Mouse (Mus musculus) frontal cortex, adult (tissue): ENCODE results near the gene Clcn6.

Source experiments
- ATAC-seq: cut with Nextera tagmentation; 2 replicates; pipeline ENCODE4 v1.9.2; 2017; ENCODE audit warnings: mild to moderate bottlenecking, moderate library complexity, mixed read lengths; ENCODE audit not compliant: low TSS enrichment

Clcn6 gene

DNA sequence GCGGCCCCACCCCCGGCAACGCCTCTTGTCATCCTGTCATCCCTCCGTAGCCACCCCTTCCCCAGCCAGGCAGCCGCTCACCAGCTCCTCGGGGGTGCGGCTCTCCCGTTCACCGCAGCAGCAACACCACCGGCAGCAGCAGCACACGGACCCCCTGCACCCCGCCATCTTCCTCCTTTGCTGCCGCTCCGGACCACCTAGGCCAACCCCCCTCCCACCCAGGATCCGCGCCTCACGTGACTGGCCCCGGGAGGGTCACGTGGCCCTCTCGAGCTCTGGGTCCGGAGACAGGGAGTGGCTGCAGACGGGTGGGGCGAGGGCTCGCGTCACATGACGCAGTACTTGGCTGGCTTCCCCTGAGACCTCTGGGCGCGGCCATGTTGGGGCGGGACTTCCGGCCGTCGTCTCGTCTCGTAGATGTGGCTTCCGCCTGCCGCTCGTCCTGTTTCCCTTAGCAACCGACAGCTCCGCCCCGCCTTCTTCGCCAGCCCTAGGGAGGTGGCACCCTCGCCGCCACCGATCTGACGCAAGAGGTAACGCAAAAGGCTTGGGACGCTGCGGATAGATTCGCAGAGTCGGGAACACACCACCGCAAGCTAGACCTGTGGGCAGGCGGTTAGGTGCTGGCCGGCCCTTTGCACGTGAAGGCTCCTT, at the start of gene Clcn6, which contains the start of gene Mthfr:
Gene Clcn6, minus strand, starts transcription at position 222 of the 654 bp plus-strand sequence.
Gene Mthfr, plus strand, starts transcription at position 478 of the 654 bp plus-strand sequence.
- peak; percentile 86 for ATAC-seq

DNA sequence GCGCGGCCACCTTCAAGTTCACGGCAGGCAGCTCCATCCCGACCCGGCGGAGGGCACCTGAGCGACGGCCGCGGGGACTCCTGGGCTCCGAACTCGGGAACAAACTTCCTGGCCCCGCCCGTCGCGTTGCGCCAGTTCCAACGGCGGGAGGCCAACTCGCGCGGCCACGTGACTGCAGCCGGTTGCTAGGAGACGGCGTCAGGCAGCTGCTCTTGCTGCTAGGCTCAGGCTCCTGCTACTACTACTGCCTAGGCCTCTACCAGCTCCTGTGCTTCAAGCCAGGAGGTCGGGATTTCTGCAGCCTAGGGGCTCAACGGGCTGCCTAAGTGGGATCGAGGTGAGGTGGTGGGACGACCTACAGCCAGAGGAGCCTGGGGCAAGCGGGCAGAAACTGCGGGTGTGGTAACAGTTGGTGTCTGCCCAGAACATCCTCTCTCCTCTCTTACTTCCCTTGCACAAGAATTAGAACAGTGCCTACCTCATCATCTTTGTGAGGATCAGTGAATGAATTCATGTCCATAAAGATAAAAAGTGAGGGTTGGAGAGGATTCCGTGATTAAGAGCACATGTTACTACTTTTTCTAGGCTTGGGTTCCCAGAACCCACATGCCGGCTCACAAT, 49.4 kb upstream of the Clcn6 start, which contains the start of gene Agtrap:
Gene Agtrap, minus strand, starts transcription at position 125 of the 621 bp plus-strand sequence.
- peak; percentile 95 for ATAC-seq

GRCm38 (mm10) chr4:148087091-148087906, 48.7 kb upstream of the Clcn6 start:
- peak; percentile 28; the same call in 1 of the 2 replicates for ATAC-seq

DNA sequence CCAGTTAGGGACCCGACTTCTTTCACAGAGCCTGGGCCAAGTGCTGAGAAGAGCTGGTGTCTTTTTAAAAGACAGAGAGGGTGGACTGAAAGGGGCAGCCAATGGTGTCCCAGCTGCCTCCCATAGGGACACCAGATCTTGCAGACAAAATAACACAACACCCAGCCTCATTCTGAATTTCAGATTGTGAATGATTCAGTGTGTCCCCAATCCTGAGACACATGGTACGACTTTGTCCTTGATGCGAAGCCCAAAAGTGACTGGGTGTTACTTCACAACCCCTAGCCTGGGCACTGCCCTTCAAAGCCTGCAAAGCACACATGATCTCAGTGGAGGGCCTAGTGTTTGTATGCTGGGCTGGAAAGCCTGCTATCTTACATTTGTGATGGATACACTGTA, 47.3 kb upstream of the Clcn6 start:
- ATAC-seq, result no peak

DNA sequence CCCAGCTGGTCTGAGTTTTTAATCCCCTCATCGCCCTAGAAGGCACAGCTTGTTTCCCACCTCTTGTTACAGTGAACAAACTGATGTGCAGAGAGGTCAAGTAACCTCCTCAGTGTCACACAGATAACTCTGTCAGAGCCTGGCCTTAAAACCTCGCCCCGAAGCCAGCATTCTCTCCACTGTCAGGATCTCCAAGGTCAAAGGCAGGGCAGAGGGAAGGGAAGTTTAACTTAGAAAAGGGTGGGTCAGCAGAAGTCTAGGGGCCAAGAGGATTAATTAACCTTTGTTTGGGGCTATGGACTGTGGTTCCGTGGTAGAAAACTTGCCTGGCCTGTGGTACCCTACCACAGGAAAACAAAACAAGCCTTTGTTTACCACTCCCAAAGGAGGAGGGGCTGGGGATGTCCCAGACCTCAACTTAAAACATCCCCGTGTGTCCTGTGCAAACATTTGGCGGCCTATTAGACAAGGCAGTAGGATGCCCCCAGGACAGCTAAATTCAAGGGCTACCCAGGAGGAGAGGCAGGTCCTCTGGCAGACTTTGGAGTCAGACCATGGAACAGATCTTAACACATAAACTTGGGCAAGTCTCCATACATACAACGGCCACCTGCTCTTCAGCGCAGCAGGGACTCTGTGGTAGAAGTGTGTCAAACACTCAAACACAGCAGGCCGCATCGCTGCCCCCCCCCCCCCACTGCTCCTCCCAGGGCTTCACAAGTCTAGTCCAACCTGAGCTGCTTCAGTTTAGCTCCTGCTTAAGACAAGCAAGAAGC, 46.7 kb upstream of the Clcn6 start:
- no peak for ATAC-seq

- no peak for ATAC-seq
These were observed 45.7 kb upstream of the Clcn6 start for GRCm38 (mm10) chr4:148084261-148084714.

GRCm38 (mm10) chr4:148083176-148083899, 44.7 kb upstream of the Clcn6 start:
- ATAC-seq, result no peak

- ATAC-seq, result no peak
These were observed 43.8 kb upstream of the Clcn6 start for GRCm38 (mm10) chr4:148082257-148083044.

DNA sequence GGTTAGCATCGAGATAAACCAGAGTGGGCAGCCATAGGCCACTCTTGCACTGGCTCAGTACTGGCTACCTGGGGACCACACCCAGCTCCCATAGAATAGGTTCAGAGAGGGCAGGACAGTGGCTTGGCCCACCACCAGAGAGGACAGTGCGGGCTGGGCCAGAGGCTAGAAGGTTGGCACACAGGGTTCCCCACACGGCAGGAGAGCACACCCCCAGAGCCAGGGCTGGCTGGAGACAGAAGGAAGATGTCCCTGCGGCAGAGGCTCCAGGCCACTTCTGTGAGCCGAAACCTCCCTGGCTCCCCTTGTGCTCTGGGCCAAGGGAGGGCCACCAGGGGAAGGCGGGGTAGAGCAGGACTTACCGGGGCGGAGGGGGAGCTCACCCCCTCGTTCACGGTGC, 42.6 kb upstream of the Clcn6 start:
- no peak for ATAC-seq

DNA sequence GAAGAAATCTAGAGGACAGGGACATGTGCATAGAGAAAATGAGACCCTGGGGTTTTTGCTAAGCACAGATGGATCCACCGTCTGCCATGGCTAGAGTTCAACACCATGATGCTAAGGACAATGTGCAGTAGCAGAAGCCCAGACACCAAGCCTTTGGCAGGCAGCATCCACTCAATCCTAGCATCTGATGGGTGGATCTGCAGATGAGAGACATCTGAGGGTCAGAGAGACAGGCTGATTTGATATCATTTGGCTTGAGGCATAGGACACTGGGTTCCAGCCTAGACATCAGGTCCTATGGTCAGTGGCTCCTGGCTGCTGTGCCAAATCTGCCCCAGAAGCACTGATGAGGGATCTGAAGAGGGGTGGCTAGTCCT, 42.0 kb upstream of the Clcn6 start:
- no peak for ATAC-seq

- ATAC-seq, result no peak
These were observed 41.4 kb upstream of the Clcn6 start for GRCm38 (mm10) chr4:148079944-148080596.

GRCm38 (mm10) chr4:148079212-148079611, 40.6 kb upstream of the Clcn6 start:
- ATAC-seq, result no peak

GRCm38 (mm10) chr4:148075881-148076280, 37.3 kb upstream of the Clcn6 start:
- no peak for ATAC-seq

DNA sequence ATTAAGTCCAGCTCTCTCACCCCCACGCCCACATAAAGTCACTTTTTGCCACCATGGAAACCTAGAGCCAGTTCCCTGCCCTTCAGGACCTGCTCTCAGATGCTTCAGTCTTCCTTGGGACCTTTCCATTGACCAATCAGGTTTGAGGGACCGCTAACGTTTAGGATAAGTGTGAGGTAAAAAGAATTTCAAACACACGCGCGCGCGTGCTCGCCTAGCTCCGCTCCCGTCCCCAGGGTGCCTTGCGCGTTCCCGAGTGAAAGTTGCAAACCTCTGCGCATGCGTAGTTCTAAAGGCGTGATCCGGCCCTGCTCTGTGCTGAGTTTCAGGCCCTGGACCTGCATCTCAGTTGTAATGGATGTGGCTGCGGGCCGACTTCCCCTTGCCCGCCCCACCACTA, 36.6 kb upstream of the Clcn6 start:
- peak; percentile 71; the same call in 1 of the 2 replicates for ATAC-seq

DNA sequence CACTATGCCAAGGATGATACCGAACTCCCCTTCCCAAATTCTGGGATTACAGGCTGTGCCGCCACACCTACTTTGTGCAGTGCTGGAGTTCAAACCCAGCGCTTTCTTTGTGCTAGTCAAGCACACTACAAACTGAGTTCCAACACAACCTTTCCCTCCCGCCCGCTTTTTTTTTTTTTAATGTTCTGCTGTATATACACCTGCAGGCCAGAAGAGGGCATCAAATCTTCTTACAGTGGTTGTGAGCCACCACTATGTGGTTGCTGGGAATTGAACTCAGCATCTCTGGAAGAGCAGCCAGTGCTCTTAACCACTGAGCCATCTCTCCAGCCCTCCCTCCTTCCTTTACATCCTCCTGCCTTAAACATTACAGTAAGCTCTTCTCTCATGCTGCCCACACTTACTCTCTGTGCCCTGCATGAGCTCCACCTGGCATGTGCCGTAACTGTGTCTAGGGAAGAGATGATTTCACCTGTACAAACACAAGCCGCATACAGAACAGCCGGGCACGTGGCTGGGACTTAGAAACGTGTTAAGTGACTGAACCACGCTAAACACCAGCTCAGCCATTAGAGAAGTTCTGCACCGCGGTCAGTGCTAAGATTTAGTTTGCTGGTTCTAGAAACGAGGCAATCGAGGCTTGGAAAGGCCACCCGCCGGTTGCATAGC, 36.0 kb upstream of the Clcn6 start:
- ATAC-seq, result peak; percentile 28; the same call in 1 of the 2 replicates

GRCm38 (mm10) chr4:148071508-148071907, 32.9 kb upstream of the Clcn6 start:
- ATAC-seq, result no peak

DNA sequence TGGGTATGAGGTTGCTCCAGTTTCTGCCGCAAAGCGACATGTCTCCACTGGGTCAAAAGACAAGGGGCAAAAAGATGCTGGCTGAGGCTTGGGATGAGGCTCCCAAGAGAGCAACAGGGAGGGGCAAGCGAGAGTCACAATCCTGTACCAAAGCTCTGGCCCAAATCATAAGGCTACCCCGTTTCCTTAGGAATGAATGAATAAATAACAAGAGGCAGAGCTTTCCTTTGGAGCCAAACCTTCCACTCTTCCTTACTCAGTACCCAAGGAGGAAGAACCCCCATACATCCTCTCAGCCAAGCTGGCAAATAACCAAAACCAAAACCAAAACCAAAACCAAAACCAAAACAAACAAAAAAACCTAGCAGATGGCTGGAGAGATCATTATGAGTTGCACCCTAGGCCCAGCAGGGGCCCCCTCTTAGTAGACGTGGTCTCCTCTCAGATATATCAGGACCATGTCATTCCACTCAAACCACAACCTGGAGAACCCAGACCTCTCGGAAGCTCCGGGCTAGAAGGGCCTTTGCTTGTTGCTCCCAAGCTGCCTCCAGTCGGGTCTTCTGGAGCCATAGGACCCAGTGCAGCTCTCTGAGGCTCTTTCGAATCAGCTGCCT, 31.1 kb upstream of the Clcn6 start:
- no peak for ATAC-seq

DNA sequence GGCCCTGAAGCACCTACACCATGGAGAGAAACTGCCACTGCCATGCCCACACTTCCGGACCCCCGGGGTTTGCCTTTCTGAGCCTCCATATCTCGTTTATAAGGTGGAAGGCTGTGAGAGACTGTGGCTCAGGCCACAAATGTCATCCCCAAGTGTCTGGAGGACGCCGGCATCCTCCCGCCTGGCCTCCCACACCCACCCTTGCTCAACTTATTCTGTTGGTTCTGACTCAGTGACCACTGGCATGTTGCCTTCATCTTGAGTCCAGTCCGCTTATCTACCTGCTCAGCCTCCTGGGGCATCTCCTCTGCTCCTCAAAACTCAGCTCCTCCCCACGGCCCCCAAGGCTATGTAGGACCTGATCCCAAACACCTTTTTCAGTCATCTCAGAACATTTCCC, 28.7 kb upstream of the Clcn6 start:
- ATAC-seq, result no peak

DNA sequence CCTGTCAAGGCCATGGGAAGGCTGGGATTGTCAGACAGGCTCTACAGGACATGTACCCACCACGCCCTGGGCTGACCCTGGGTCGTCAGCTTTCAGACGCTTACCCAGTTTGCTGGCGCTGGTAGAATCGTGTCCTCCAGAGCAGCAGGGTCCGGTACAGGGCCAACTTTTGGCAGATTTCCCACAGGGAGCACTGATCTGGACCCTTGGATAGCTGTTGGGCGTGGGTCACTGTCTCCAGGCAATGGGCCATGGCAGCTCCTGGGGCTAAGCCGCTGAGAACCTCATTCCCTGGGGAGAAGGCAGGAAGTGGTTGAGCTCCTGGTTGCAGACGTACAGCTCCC, 27.8 kb upstream of the Clcn6 start:
- ATAC-seq, result no peak
